Mouse (Mus musculus) lung, adult 2 months (tissue): ENCODE results near the gene Fdxr.

Source experiments
- CTCF ChIP-seq: fragments of 200-500 bp; IDR thresholded peaks from 2 replicates; pipeline ENCODE4 v1.5.1; 2011; ENCODE audit warnings: mild to moderate bottlenecking, low read length, control low read depth; ENCODE audit not compliant: insufficient read depth
- POLR2A ChIP-seq: fragments of 200-500 bp; IDR thresholded peaks from 2 replicates; pipeline ENCODE4 v1.6.1; 2011; ENCODE audit warnings: low read depth, mild to moderate bottlenecking, control low read depth, low read length, borderline replicate concordance; ENCODE audit errors: extremely low read depth

- TF ChIP-seq CTCF (peak; percentile 32), POLR2A (no peak)
Observed at GRCm38 (mm10) chr11:115224889-115225288, 52.0 kb downstream of the Fdxr start.
